Mouse (Mus musculus) lung, postnatal 4 days (tissue): ENCODE data around the gene Vsir.

Source experiments
- DNase-seq, 2 experiments: peaks; one replicate each; pipeline ENCODE4 v3.0.0; 2021

Vsir gene

DNA sequence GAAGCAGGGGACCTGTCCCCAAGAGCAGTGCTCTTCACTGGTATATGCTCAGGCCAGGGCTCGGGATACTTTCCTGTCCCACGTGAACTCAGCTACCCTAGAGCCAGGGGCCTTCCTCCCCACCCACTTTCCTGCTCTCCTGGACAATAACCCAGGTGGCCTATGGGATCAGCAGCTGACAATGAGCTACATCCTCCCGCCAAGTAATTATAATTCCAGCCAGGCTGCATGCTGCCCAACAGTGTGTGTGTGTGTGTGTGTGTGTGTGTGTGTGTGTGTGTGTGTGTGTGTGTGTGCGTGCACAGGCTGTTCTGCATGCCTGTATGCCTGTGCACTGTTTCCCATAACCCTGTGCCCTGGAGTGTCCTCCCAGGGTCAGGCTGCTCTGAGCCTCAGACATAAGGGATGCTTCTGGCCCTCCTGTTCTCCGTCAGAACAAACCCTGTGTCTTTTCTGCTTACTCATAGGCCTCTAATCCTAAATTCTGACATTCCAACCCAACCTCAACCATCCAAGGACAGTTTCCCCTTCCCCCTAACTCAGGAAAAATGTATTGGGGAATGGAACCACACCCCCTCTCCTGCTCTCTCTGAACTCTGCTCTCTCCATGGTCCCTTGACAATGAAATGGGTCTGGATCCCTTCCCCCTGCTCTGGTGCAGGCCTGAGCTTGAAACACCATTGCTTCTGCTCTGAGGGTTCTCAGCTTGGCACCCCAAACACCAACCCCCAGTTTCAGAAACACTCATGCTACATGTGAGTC lies 6.8 kb downstream of the Vsir start:
- no peak for DNase-seq

- no peak for DNase-seq
These were observed 7.3 kb downstream of the Vsir start for GRCm38 (mm10) chr10:60354003-60354325.

- DNase-seq, result no peak
These were observed 8.4 kb downstream of the Vsir start for GRCm38 (mm10) chr10:60354881-60355677.

DNA sequence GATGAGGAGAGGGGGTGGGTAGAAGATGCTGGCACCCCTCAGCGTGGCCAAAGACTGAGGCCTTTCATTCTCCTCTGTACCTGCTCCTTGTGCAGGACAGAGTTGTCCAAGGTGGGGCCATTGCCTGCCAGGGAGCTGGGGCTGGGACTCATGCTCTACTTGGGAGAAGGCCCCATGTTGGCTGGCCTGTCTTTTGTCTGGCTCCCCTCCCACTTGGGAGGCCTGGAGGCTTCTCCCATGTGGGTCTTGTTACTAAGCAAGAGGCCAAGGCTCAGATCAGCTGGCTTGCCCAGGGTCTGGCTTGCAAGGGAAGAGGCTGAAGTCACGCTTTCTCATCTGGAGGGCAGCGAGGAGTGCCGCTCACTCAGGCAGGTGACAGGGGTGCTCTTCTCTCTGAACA lies 10.8 kb downstream of the Vsir start:
- DNase-seq, result no peak

- no peak for DNase-seq
These were observed 11.2 kb downstream of the Vsir start for GRCm38 (mm10) chr10:60357901-60358300.

GRCm38 (mm10) chr10:60358776-60359175 lies 12.1 kb downstream of the Vsir start:
- DNase-seq, result no peak

DNA sequence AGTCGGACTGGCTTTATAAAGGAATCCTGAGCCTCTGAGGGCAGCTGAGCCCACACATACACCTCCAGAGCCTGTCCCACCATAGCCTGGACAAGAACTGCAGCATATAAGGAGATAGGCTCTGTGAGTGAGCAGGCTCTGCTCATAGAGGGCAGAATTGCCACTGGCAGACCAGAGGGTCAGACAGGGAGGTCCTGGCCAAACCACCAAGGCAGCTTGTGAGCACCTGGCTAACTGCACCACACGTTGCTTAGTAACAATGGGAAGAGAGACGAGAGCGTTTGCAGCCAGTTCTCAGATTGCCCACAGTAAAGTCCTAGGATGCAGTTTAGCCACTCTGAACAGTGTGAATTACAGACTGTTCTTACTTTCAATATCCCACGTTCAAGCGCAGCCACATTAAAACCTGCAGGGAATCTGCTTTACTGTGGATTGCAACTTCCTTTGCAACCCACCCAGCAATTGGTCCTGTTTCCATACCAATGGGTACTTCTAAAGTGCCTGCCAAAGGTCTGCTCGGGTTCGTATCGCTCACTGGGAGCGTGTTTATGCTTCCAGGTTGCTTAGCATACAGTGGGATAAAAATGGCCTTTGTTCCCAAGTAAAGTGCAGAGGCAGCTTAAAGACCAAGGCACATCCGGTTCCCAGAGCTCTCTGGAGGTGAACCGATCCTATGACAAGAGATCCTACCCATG lies 15.1 kb downstream of the Vsir start:
- no peak for DNase-seq

DNA sequence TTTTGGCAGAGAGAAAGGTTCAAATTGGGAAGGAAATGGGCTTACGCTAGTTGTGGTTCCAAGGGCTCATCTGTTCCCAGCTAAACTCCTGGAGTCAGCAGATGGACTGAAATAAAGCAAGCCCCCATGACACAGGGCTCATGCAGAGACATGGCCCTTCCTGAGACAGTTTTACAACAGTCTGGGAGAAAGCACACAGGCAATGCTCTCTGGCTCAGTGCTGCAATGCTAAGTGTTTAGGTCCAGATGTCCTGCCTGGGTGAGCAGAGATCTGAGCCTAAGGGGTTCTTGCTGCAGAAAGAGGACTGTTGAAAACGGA lies 15.6 kb downstream of the Vsir start:
- DNase-seq, result no peak

DNA sequence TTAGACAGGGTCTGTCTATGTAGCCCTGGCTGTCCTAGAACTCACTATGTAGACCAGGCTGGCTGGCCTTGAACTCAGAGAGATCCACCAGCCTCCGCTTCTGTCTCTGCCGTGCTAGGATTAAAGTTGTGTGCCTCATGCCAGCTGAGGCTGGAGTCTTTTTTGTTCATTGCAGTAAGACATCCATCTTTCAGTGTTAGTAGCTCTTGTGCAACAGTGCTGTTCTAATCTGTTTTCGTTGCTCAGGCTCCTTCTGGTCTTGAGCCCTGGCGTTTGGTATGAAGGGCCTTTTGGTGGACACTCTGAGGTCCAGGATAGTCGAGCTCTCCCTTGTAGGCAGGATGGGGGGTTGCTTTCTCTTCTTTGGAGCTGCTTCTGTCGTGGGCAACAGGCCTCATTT lies 16.8 kb downstream of the Vsir start:
- no peak for DNase-seq

- DNase-seq, result no peak
These were observed 20.5 kb downstream of the Vsir start for GRCm38 (mm10) chr10:60367145-60367544.

GRCm38 (mm10) chr10:60367904-60368303 lies 21.3 kb downstream of the Vsir start:
- DNase-seq, result no peak

GRCm38 (mm10) chr10:60369405-60369804 lies 22.8 kb downstream of the Vsir start:
- DNase-seq, result no peak

DNA sequence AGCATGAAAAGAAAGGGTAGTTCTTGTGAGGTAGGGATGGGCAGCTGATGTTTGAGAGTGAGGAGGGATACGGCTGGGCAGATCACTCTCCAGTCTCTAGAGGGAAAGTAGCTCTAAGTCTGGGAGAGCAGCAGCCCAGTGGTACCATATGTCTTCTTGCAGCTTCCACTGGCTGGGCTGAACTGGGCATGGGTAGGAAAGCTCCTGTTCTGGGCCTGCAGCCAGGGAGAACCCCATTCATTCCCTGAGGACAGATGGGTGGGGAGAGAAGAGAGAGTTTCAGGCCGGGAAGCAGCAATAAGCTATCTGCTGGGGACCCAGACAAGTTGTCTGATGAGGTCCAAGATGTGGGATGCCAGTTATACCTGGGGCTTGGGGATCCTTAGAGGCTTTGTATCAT lies 23.4 kb downstream of the Vsir start:
- DNase-seq, result no peak

DNA sequence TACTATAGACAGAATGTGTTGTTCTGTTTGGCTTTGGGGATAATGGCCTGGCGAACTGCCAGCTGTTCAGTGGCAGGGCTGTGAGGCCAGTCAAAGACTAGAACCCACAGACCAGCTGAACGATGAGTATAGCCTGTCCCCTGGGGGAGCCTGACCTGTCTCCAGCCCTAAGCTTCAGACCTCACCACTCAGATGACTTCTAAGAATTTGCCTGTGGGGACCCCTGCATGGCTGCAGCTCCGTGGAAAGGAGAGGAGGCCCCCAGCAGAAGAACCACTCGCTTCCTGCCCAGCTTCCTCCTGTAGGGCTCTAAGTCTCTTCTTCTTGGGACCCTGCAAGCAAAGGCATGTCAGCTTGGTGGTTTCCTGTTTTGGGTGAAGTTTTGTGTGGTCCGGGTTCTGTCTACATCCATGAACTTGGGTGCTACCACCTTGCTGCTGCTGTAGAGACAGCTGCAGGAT lies 24.0 kb downstream of the Vsir start:
- peak in 1 of 2 experiments; percentile 38 for DNase-seq

DNA sequence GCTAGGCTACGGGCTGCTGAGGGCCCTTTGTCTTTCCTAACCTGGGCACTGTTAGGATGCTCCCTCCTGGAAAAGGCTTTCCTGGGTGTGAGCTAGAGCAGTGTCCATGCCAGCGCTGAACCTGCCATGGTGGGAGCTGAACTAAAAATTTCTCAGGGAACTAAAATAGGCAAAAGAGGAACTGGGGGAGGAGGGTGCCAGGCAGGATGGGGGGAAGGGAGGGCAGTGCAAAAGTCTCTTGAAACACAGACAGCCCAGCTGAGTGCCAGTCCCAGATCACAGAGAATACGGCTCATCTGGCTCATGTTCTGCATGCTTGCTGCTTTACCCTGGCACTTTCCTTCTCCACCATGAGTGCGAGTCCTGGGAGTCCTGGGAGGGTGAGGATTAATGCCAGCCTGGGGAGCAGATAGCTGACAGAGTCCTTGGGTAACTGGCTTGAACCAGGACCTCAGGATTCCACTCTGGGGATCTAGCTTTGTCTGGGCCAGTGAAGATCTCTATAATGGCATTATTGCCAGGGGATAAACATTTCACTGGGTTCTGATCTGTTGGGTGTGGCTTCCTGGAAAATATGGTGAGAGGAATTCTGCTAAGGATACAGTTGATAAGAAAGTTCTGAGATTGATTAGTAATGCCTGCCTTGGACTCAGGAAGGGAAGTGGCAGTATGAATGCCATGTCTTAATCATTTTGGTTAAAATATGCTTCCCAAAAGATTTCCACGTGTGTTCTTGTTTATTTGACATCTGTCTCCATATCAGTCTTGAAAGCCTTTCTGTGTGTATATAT lies 25.1 kb downstream of the Vsir start:
- peak; percentile 49 to 53 for DNase-seq

DNA sequence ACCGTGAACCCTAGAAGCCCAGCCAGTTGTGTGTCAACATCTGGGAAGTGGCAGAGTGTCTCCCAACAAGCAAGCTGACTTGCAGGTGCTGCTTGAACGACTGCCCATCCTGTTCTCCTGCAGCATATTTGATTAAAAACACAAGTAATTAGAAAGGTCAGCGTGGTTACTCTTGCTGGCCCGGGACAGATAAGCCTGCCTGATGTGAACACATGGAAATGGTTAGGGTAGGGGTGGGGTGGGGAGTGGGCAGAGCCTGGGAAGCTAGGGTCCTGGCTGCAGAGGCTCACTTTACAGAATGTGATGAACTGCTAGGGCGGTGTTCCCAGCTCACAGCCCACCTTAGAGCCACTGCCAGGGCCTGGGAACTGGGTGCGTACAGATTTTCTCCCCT lies 26.9 kb downstream of the Vsir start:
- DNase-seq, result no peak

- peak; percentile 63 to 82 for DNase-seq
These were observed 27.4 kb downstream of the Vsir start for GRCm38 (mm10) chr10:60373937-60374578.

- no peak for DNase-seq
These were observed 30.1 kb downstream of the Vsir start for GRCm38 (mm10) chr10:60376704-60377103.

DNA sequence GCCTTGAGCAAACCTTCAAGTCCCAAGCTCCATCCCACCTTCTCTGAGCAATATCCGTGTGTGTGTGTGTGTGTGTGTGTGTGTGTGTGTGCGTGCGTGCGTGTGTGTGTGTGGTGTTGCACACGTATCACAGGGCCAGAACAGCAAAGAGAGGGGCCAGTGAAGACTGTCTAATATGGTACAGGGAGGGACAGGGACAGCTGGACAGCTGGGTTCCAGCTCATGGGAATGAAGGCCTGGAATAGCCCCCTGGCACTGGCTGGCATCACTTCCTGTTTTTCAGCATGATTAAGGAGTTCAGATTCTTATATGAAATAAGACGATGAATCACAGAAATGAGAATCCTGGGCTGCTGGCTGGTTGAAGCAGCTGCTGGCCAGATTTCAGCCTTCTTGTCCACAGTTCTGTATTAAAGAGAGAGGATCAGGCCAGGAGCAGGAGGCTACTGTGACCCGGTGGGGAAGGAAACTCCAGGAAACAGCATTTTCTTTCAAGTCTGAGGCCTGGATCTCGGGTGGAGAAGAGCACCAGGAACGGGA lies 32.8 kb downstream of the Vsir start:
- no peak for DNase-seq

DNA sequence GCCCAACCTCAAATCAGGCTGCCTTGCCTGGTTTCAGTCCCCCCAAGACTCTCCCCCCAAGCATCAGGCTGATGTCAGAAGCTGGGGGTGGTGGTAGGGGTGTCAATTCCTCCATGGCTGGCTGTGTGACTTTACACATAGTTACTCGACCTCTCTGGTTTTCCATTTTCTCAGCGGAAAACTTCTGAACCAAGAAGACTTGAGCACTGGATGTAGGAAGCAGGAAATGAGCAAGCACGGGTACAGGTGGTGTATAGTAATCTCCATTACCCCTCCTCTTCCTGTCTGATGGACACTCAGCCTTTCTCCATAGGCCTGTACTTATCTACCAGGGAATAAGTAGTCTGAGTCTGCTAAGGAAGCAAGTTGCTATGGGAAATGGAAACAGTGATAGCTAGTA lies 33.6 kb downstream of the Vsir start:
- no peak for DNase-seq

DNA sequence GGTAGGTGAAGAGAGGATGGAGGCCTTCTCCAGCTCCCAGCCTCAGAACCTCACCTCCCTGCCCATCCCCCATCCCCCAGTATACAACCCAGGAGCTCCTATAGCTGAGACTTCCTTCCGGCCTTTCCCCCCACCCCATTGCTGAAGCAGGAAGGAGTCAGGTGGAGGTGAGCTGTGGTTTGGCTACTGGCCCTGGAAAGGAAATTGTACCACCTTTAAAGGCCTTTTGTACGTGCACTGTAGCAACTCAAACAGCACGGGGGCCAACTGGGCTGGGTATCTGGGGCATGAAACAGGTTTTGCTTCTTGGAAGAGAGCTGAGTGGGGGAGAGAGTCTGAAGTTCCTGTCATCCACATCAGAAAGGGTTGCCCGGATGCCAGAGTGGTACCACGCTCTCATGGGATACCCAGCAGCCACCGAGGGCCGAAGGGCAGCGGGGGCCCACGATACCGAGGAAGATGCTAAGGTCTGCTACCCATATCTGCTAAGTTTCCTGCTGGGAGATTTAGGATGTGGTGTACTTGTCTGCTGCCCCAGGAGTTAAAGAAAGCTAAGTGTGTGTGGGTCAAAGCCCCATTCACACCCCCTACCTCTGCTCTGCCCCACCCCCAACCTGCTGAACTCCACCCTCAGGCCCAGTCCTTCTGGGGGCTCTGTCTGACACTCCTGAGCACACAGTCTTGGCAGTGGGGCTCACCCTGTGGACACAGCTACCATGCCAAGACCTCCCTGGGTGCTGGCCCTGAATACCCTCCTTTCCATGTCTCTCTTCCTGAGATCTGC lies 34.7 kb downstream of the Vsir start:
- peak in 1 of 2 experiments; percentile 38 for DNase-seq
